Mouse (Mus musculus): ENCODE data around the gene Pik3cd. TPM values are rescaled to one million over a fixed set of nuclear protein-coding genes. Genes with fewer than 3 reads are reported as not detected.
A peak's percentile ranks its signal among the peaks of the same experiment; 100 is the strongest.

The Pik3cd gene
- polyA plus RNA-seq, 1 experiment from 2014 or later: 8.0 TPM

DNA sequence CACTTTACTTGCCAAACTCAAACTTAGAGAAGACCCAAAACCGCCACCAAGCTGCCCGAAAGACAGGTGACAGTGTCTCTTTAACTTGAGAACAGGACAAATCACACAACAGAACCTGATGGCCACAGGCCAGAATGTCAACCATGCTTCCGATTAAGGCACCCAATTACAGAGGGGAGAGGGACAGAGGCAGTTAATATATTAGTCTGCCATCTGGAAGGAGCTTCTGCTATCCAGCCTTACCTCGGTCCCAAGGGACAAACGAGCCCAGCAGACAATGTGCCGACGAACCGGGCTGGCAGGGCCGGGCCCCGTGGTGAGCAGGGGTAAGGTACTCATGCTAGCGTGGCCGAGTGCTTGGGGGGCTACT is 20.6 kb upstream of the Pik3cd start:
- Histone ChIP-seq H3K27ac (peak overlapping the region; percentile 35; the same call in 1 of the 2 replicates), H3K4me3 (no peak overlapping the region), H3K9me3 (replicated peaks) (no peaks in the 10 kb centered on the region), H3K4me1 (peaks cover 11% of the 10 kb centered on the region; the same call in 1 of the 2 replicates), H3K4me2 (no peak overlapping the region), H3K9ac (no peak overlapping the region), H3K27me3 (no peaks in the 10 kb centered on the region), H3K36me3 (ENCODE audit: poor library complexity, severe bottlenecking) (peaks cover 84% of the 10 kb centered on the region)
- WGBS: 73% methylated on average over 12 of the region's 12 CpGs
- no peak for ATAC-seq

GRCm38 (mm10) chr4:149722104-149723020 is 20.0 kb upstream of the Pik3cd start:
- H3K4me1 ChIP-seq: peaks cover 11% of the 10 kb centered on the region; the same call in 1 of the 2 replicates
- H3K9ac ChIP-seq: no peak overlapping the region
- WGBS: 88% methylated on average over 24 of the region's 24 CpGs
- no peaks in the 10 kb centered on the region for H3K9me3 ChIP-seq (replicated peaks)
- no peak overlapping the region for H3K4me2 ChIP-seq
- H3K4me3 ChIP-seq: no peak overlapping the region
- ATAC-seq: no peak
- H3K27ac ChIP-seq: no peak overlapping the region
- H3K36me3 ChIP-seq (ENCODE audit: poor library complexity, severe bottlenecking): peaks cover 84% of the 10 kb centered on the region
- no peaks in the 10 kb centered on the region for H3K27me3 ChIP-seq

DNA sequence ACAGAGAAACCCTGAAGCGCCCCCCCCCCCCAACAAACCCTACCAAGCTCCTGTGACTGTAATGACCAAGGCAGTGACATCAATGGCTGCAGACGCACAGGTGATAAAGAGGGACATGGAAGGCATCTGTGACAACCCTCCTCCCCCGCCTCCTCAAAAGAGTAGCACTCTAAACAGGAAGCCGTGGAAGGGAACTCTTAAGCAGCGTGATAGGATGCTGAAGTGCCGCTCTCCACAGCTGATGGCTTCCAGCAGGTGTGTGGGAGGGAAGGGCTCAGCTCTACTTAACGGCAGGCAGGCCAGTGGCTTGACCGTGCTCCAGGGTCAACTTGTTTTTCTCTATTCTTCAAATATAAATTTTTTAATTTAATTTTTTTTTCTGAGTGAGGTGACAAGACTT is 18.8 kb upstream of the Pik3cd start:
- Histone ChIP-seq H3K36me3 (ENCODE audit: poor library complexity, severe bottlenecking) (peaks cover 84% of the 10 kb centered on the region), H3K9me3 (replicated peaks) (no peaks in the 10 kb centered on the region), H3K4me1 (peaks cover 11% of the 10 kb centered on the region; the same call in 1 of the 2 replicates), H3K27ac (no peak overlapping the region), H3K4me3 (no peak overlapping the region), H3K9ac (no peak overlapping the region), H3K4me2 (no peak overlapping the region), H3K27me3 (no peaks in the 10 kb centered on the region)
- no peak for ATAC-seq
- 86% methylated on average over 7 of the region's 8 CpGs for WGBS

DNA sequence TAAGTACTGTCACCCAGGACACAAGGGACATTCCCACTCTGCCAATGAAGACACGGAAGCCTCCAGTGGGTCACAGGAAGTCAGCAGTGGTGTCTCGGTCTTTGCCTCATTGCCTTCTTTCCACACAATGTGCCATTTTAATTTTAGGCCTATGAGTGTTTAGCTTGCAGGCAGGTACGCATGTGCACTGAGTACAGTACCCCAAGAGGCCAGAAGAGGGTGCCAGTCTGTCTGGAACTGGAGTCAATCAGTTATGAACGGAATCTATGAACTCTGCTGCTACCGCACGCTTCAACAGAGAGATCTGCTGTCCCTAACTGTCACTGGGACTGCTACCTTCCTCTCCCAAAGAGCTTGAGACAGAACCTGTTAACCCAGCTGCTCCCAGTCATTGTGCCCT is 17.3 kb upstream of the Pik3cd start:
- 84% methylated on average over 6 of the region's 6 CpGs for WGBS
- ATAC-seq: no peak
- peaks cover 84% of the 10 kb centered on the region for H3K36me3 ChIP-seq (ENCODE audit: poor library complexity, severe bottlenecking)
- H3K4me1 ChIP-seq: peaks cover 11% of the 10 kb centered on the region; the same call in 1 of the 2 replicates
- no peak overlapping the region for H3K4me3 ChIP-seq
- no peak overlapping the region for H3K9ac ChIP-seq
- H3K27me3 ChIP-seq: no peaks in the 10 kb centered on the region
- H3K4me2 ChIP-seq: no peak overlapping the region
- H3K9me3 ChIP-seq (replicated peaks): no peaks in the 10 kb centered on the region
- no peak overlapping the region for H3K27ac ChIP-seq

GRCm38 (mm10) chr4:149714542-149714941 is 12.2 kb upstream of the Pik3cd start:
- no peak overlapping the region for H3K9ac ChIP-seq
- WGBS: 80% methylated on average over 3 of the region's 3 CpGs
- no peak for ATAC-seq
- peaks cover 51% of the 10 kb centered on the region for H3K36me3 ChIP-seq (ENCODE audit: poor library complexity, severe bottlenecking)
- H3K4me1 ChIP-seq: no peaks in the 10 kb centered on the region
- no peaks in the 10 kb centered on the region for H3K9me3 ChIP-seq (replicated peaks)
- H3K4me2 ChIP-seq: no peak overlapping the region
- H3K27me3 ChIP-seq: no peaks in the 10 kb centered on the region
- H3K27ac ChIP-seq: no peak overlapping the region
- H3K4me3 ChIP-seq: no peak overlapping the region

DNA sequence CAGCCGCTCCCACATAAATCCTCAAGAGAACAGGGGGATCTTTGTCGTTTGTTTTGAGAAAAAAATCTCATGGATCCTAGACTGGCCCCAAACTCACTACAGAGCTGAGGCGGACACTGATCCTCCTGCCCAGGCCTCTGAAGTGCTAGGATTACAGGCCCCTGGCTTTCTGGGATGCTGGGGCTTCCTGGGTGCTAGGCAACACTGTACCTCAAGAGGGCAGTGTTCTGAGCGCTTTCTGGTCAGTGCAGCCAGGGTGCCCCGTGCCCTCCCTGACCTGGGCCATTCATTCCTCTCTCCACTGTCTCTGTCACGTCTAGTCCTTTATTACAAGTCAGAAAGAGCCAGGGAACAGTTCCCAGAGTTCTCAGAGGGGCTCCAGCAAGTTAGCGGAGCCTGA is 9.6 kb upstream of the Pik3cd start:
- H3K4me2 ChIP-seq: no peak overlapping the region; the same call in 1 of the 2 replicates
- 24% methylated on average over 7 of the region's 7 CpGs for WGBS
- no peak for ATAC-seq
- H3K36me3 ChIP-seq (ENCODE audit: poor library complexity, severe bottlenecking): peaks cover 25% of the 10 kb centered on the region
- no peak overlapping the region for H3K4me3 ChIP-seq
- H3K9me3 ChIP-seq (replicated peaks): no peaks in the 10 kb centered on the region
- no peak overlapping the region for H3K9ac ChIP-seq
- H3K27ac ChIP-seq: no peak overlapping the region
- H3K27me3 ChIP-seq: no peaks in the 10 kb centered on the region
- H3K4me1 ChIP-seq: no peaks in the 10 kb centered on the region

- Histone ChIP-seq H3K27ac (no peak overlapping the region), H3K4me2 (no peak overlapping the region), H3K4me1 (no peaks in the 10 kb centered on the region), H3K9ac (no peak overlapping the region), H3K36me3 (ENCODE audit: poor library complexity, severe bottlenecking) (peaks cover 21% of the 10 kb centered on the region), H3K27me3 (no peaks in the 10 kb centered on the region), H3K4me3 (no peak overlapping the region), H3K9me3 (replicated peaks) (no peaks in the 10 kb centered on the region)
- WGBS: 92% methylated on average over 5 of the region's 5 CpGs
- no peak for ATAC-seq
These were observed 9.1 kb upstream of the Pik3cd start for GRCm38 (mm10) chr4:149711485-149711884.

GRCm38 (mm10) chr4:149710510-149710909 is 8.1 kb upstream of the Pik3cd start:
- 23% methylated on average over 5 of the region's 5 CpGs for WGBS
- H3K9ac ChIP-seq: no peak overlapping the region
- H3K27ac ChIP-seq: no peak overlapping the region

GRCm38 (mm10) chr4:149705941-149706340 is 3.6 kb upstream of the Pik3cd start:
- H3K4me2 ChIP-seq: no peak overlapping the region
- H3K27ac ChIP-seq: no peak overlapping the region
- no peaks in the 10 kb centered on the region for H3K4me1 ChIP-seq
- no peak overlapping the region for H3K4me3 ChIP-seq
- ATAC-seq: no peak
- H3K36me3 ChIP-seq (ENCODE audit: poor library complexity, severe bottlenecking): no peaks in the 10 kb centered on the region
- no peaks in the 10 kb centered on the region for H3K27me3 ChIP-seq
- 91% methylated on average over 8 of the region's 8 CpGs for WGBS
- H3K9ac ChIP-seq: no peak overlapping the region
- H3K9me3 ChIP-seq (replicated peaks): no peaks in the 10 kb centered on the region

More at GRCm38 (mm10) chr4:149710510-149710909, 8.1 kb upstream of the Pik3cd start:
- Histone ChIP-seq H3K4me2 (no peak overlapping the region), H3K4me1 (no peaks in the 10 kb centered on the region), H3K4me3 (no peak overlapping the region), H3K27me3 (no peaks in the 10 kb centered on the region), H3K36me3 (ENCODE audit: poor library complexity, severe bottlenecking) (peaks cover 11% of the 10 kb centered on the region), H3K9me3 (replicated peaks) (no peaks in the 10 kb centered on the region)
- peak; percentile 63 for ATAC-seq

GRCm38 (mm10) chr4:149705298-149705697 is 2.9 kb upstream of the Pik3cd start:
- no peaks in the 10 kb centered on the region for H3K4me1 ChIP-seq
- H3K9me3 ChIP-seq (replicated peaks): no peaks in the 10 kb centered on the region
- H3K27ac ChIP-seq: no peak overlapping the region
- H3K27me3 ChIP-seq: 0 out of 2 replicates have a peak, but pooled peaks cover 2% of the 10 kb centered on the region
- H3K36me3 ChIP-seq (ENCODE audit: poor library complexity, severe bottlenecking): no peaks in the 10 kb centered on the region
- H3K4me2 ChIP-seq: no peak overlapping the region
- 83% methylated on average over 7 of the region's 7 CpGs for WGBS
- ATAC-seq: no peak
- H3K9ac ChIP-seq: no peak overlapping the region
- no peak overlapping the region for H3K4me3 ChIP-seq

DNA sequence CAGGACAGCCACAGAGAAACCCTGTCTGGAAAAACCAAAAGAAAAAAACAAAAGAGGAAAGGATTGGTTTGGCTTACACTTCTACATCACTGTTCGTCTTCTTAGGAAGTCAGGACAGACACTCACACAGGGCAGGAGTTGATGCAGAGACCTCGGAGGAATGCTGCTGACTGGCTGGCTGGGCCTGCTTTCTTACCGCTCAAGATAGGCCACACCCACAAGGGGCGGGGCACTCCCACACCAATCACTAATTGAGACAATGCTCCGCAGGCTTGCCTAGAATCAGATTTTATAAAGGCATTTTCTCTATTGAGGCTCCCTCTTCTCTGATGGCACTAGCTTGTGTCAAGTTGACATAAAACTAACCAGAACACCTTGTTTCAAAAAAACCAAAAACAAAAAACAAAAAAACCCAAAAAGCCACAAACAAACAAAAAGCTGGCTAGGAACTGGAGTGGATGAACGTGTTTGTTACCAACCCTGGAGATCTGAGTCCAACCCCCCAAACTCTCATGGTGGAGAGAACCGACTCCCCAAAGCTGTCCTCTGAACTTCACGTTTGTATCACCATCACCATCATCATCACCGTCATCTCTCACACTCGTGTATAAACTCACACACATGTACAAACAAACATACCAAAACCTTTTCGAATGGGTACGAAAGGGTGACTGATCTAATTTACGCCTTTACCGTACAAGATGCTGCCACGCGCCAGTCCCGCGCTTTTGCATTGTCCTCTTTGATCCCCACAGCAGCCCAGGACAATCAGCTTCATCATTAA is 753 bp downstream of the Pik3cd start:
- H3K9ac ChIP-seq: no peak overlapping the region
- H3K4me2 ChIP-seq: no peak overlapping the region
- H3K36me3 ChIP-seq (ENCODE audit: poor library complexity, severe bottlenecking): no peaks in the 10 kb centered on the region
- no peak overlapping the region for H3K4me3 ChIP-seq
- peaks cover 27% of the 10 kb centered on the region for H3K27me3 ChIP-seq
- H3K27ac ChIP-seq: no peak overlapping the region
- ATAC-seq: no peak
- H3K4me1 ChIP-seq: peaks cover 10% of the 10 kb centered on the region
- no peaks in the 10 kb centered on the region for H3K9me3 ChIP-seq (replicated peaks)
- WGBS: 59% methylated on average over 18 of the region's 18 CpGs

DNA sequence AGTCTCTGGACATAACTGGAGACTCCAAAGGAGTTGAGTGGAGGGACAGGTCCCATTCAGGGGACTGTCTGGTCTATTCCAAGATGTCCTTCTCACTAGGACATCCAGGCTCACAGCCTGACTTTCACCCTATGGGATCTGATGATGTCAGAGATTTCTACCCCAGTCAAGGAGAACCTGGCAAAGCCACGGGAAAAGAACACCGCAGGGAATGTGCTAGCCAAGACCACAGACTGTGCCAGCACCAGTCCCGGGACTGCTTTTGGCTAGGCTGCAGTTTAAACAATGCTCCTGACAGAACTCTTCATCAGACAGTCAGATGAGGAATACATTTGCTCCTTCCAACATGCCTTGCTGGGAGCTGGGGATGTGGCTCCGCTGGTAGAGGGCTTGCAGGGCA is 2.4 kb downstream of the Pik3cd start:
- ATAC-seq: no peak
- H3K9me3 ChIP-seq (replicated peaks): no peaks in the 10 kb centered on the region
- H3K27ac ChIP-seq: no peak overlapping the region
- whole genome bisulfite sequencing: 76% methylated on average over 4 of the region's 4 CpGs
- H3K9ac ChIP-seq: no peak overlapping the region
- H3K4me1 ChIP-seq: peaks cover 10% of the 10 kb centered on the region
- no peak overlapping the region for H3K4me3 ChIP-seq
- H3K4me2 ChIP-seq: no peak overlapping the region
- H3K36me3 ChIP-seq (ENCODE audit: poor library complexity, severe bottlenecking): no peaks in the 10 kb centered on the region
- peaks cover 38% of the 10 kb centered on the region for H3K27me3 ChIP-seq

Data from forebrain, embryonic 13.5 days (tissue).